Mouse (Mus musculus): Measurements from ENCODE around the gene Usp47. TPM values are rescaled to one million over a fixed set of nuclear protein-coding genes. Genes with fewer than 3 reads are reported as not detected.

Gene Usp47
- polyA plus RNA-seq, 1 experiment from 2014 or later, result 110 TPM

- no peak for ATAC-seq (ENCODE audit: low FRiP score)
- Histone ChIP-seq H3K36me3 (no peaks in the 10 kb centered on the region), H3K4me3 (no peak overlapping the region), H3K4me2 (replicated peaks) (no peak overlapping the region), H3K27me3 (no peaks in the 10 kb centered on the region), H3K4me1 (peaks cover 7% of the 10 kb centered on the region; the same call in 1 of the 2 replicates), H3K9me3 (replicated peaks) (no peaks in the 10 kb centered on the region), H3K27ac (no peak overlapping the region), H3K9ac (no peak overlapping the region)
- 67% methylated on average over 4 of the region's 4 CpGs for WGBS
These were observed 105.5 kb downstream of the Usp47 start for GRCm38 (mm10) chr7:112128810-112129209.

DNA sequence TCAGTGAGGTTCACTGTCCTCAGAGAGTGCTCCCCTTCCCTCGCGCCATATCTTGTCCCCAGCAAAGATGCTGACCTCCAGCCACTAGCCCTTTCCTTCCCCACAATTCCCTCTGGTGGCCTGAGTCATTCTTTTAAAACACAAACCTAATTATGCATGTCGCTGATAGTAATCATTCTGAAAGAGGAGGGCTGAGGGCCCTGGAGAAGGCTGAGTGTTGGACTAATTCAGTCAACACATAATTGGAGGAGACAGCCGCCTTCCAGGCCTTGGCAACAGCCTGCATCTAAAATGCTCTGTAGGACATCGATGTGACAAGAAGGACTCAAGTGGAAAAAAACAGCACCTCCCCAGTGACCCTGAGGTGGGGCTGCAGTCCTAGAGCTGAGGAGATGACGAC, 106.5 kb downstream of the Usp47 start:
- ATAC-seq (ENCODE audit: low FRiP score), result no peak
- Histone ChIP-seq H3K36me3 (no peaks in the 10 kb centered on the region), H3K27ac (no peak overlapping the region), H3K9me3 (replicated peaks) (no peaks in the 10 kb centered on the region), H3K27me3 (no peaks in the 10 kb centered on the region), H3K4me2 (replicated peaks) (no peak overlapping the region), H3K4me3 (no peak overlapping the region), H3K9ac (no peak overlapping the region), H3K4me1 (peaks cover 7% of the 10 kb centered on the region; the same call in 1 of the 2 replicates)
- WGBS, result 85% methylated on average over 6 of the region's 6 CpGs

DNA sequence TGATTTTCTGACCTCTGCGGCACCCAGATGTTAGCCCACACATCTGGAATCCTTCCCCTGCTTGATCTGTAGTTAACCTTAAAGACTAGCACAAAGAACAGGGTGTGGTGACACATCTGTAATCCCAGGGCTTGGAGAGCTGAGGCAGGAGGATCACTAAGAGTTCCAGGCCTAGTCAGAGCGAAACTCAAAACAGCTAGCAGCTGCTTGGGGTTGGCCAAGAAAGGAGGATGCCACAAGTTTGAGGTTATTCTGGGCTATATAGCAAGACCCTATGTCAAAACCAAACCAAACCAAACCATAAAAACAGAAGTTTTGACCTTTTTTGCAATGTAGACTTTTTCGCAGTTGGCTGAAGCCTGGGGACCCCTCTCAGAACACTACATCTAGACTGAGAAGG, 107.4 kb downstream of the Usp47 start:
- Histone ChIP-seq H3K9me3 (replicated peaks) (no peaks in the 10 kb centered on the region), H3K9ac (no peak overlapping the region), H3K36me3 (no peaks in the 10 kb centered on the region), H3K4me1 (peaks cover 7% of the 10 kb centered on the region; the same call in 1 of the 2 replicates), H3K27ac (no peak overlapping the region), H3K4me3 (no peak overlapping the region), H3K4me2 (replicated peaks) (no peak overlapping the region), H3K27me3 (no peaks in the 10 kb centered on the region)
- 99% methylated on average over 3 of the region's 3 CpGs for WGBS
- ATAC-seq (ENCODE audit: low FRiP score), result no peak

GRCm38 (mm10) chr7:112132005-112132404, 108.7 kb downstream of the Usp47 start:
- no peak overlapping the region for H3K4me2 ChIP-seq (replicated peaks)
- ATAC-seq (ENCODE audit: low FRiP score), result no peak
- 56% methylated on average over 6 of the region's 6 CpGs for WGBS

GRCm38 (mm10) chr7:112133277-112133676, 110.0 kb downstream of the Usp47 start:
- Histone ChIP-seq H3K36me3 (no peaks in the 10 kb centered on the region), H3K27me3 (no peaks in the 10 kb centered on the region), H3K4me3 (no peak overlapping the region), H3K27ac (no peak overlapping the region), H3K9ac (no peak overlapping the region), H3K4me1 (peaks cover 7% of the 10 kb centered on the region; the same call in 1 of the 2 replicates), H3K4me2 (replicated peaks) (no peak overlapping the region), H3K9me3 (replicated peaks) (no peaks in the 10 kb centered on the region)
- WGBS, result 90% methylated on average over 5 of the region's 5 CpGs
- no peak for ATAC-seq (ENCODE audit: low FRiP score)

More at GRCm38 (mm10) chr7:112132005-112132404, 108.7 kb downstream of the Usp47 start:
- Histone ChIP-seq H3K27me3 (no peaks in the 10 kb centered on the region), H3K36me3 (no peaks in the 10 kb centered on the region), H3K27ac (no peak overlapping the region), H3K9me3 (replicated peaks) (no peaks in the 10 kb centered on the region), H3K4me3 (no peak overlapping the region), H3K9ac (no peak overlapping the region), H3K4me1 (peaks cover 7% of the 10 kb centered on the region; the same call in 1 of the 2 replicates)

DNA sequence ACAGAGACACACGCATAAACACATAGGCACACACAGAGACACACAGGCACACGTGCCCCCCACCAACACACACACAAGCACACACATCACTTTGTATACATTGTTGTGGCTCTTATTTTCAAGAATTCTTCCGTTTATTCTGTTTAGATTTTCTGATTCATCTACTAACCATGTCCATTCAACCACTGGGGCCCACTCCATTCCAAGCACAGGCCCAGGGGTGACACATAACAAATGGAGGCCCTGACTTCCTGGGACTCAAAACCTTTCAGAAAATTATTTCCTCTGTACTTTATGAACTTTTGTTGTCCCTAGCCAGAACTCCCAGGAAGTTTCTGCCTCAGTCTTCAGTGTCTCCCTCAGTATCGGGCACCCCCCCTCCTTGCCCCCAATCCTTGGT, 111.9 kb downstream of the Usp47 start:
- H3K4me2 ChIP-seq (replicated peaks), result no peak overlapping the region
- no peak for ATAC-seq (ENCODE audit: low FRiP score)
- H3K4me1 ChIP-seq, result no peaks in the 10 kb centered on the region
- no peak overlapping the region for H3K27ac ChIP-seq
- H3K9ac ChIP-seq, result no peak overlapping the region
- no peaks in the 10 kb centered on the region for H3K27me3 ChIP-seq
- H3K36me3 ChIP-seq, result no peaks in the 10 kb centered on the region
- 92% methylated on average over 4 of the region's 4 CpGs for WGBS
- no peak overlapping the region for H3K4me3 ChIP-seq
- H3K9me3 ChIP-seq (replicated peaks), result no peaks in the 10 kb centered on the region

- H3K9me3 ChIP-seq (replicated peaks), result no peaks in the 10 kb centered on the region
- 80% methylated on average over 5 of the region's 5 CpGs for WGBS
These were observed 113.2 kb downstream of the Usp47 start for GRCm38 (mm10) chr7:112136537-112136936.

GRCm38 (mm10) chr7:112138168-112138508, 114.8 kb downstream of the Usp47 start:
- 82% methylated on average over 7 of the region's 7 CpGs for WGBS
- Histone ChIP-seq H3K27ac (no peak overlapping the region), H3K4me3 (no peak overlapping the region), H3K9ac (no peak overlapping the region), H3K36me3 (no peaks in the 10 kb centered on the region), H3K4me2 (replicated peaks) (no peak overlapping the region), H3K9me3 (replicated peaks) (no peaks in the 10 kb centered on the region), H3K27me3 (no peaks in the 10 kb centered on the region), H3K4me1 (peaks cover 7% of the 10 kb centered on the region)
- no peak for ATAC-seq (ENCODE audit: low FRiP score)

More at GRCm38 (mm10) chr7:112136537-112136936, 113.2 kb downstream of the Usp47 start:
- Histone ChIP-seq H3K9ac (no peak overlapping the region), H3K4me1 (no peaks in the 10 kb centered on the region), H3K36me3 (no peaks in the 10 kb centered on the region), H3K4me3 (no peak overlapping the region), H3K4me2 (replicated peaks) (no peak overlapping the region), H3K27me3 (no peaks in the 10 kb centered on the region), H3K27ac (no peak overlapping the region)
- no peak for ATAC-seq (ENCODE audit: low FRiP score)

- Histone ChIP-seq H3K4me1 (peaks cover 13% of the 10 kb centered on the region), H3K36me3 (no peaks in the 10 kb centered on the region), H3K27ac (no peak overlapping the region), H3K4me2 (replicated peaks) (no peak overlapping the region), H3K9me3 (replicated peaks) (no peaks in the 10 kb centered on the region), H3K9ac (no peak overlapping the region), H3K4me3 (no peak overlapping the region), H3K27me3 (no peaks in the 10 kb centered on the region)
- 78% methylated on average over 11 of the region's 11 CpGs for WGBS
- ATAC-seq (ENCODE audit: low FRiP score), result no peak
These were observed 115.5 kb downstream of the Usp47 start for GRCm38 (mm10) chr7:112138509-112139405.

DNA sequence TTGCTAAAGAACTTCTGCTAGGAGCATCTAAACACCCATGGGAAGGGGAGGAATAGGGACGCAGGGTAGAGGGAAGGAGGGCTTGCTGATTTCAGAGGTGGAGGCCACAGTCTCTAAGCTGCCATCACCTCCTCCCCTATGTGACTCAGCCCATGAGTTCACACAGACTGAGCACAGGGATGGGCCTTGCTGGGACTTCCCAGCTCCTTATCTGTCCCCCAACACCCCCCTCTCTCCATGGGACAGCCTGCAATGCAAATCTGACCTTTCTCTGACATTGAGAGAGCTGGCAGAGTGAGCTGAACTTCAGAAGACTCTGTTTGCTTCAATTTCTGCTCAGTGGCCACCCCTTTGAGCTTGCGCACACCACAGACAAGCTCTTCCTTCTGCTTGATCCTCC, 117.4 kb downstream of the Usp47 start:
- no peak for ATAC-seq (ENCODE audit: low FRiP score)
- 84% methylated on average over 2 of the region's 2 CpGs for WGBS
- no peak overlapping the region for H3K4me2 ChIP-seq (replicated peaks)
- H3K27ac ChIP-seq, result no peak overlapping the region
- no peaks in the 10 kb centered on the region for H3K9me3 ChIP-seq (replicated peaks)
- H3K27me3 ChIP-seq, result no peaks in the 10 kb centered on the region
- no peak overlapping the region for H3K4me3 ChIP-seq
- H3K4me1 ChIP-seq, result peaks cover 22% of the 10 kb centered on the region
- H3K36me3 ChIP-seq, result no peaks in the 10 kb centered on the region
- no peak overlapping the region for H3K9ac ChIP-seq

DNA sequence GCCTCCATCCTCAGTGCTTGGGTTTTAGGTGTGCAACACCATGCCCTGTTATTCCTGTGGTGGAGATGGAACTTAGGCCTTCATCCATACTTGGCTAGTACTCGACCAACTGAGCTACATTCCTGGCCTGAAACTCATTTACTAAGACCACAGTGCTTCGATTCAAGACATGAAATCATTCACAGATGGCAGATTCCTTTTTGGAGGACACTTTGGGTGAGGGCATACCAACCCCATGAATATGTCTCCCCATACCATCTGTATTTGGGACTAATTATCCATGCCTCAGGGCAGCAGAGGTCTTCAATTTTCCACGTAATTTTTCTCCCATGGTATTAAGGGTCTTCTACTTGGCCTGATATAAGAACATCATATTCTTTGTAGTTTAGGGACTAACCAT, 119.3 kb downstream of the Usp47 start:
- Histone ChIP-seq H3K36me3 (no peaks in the 10 kb centered on the region), H3K4me3 (no peak overlapping the region), H3K27ac (no peak overlapping the region), H3K9me3 (replicated peaks) (no peaks in the 10 kb centered on the region), H3K27me3 (no peaks in the 10 kb centered on the region), H3K9ac (no peak overlapping the region), H3K4me1 (peaks cover 22% of the 10 kb centered on the region), H3K4me2 (replicated peaks) (no peak overlapping the region)
- ATAC-seq (ENCODE audit: low FRiP score), result no peak
- 75% methylated on average over 3 of the region's 3 CpGs for WGBS

DNA sequence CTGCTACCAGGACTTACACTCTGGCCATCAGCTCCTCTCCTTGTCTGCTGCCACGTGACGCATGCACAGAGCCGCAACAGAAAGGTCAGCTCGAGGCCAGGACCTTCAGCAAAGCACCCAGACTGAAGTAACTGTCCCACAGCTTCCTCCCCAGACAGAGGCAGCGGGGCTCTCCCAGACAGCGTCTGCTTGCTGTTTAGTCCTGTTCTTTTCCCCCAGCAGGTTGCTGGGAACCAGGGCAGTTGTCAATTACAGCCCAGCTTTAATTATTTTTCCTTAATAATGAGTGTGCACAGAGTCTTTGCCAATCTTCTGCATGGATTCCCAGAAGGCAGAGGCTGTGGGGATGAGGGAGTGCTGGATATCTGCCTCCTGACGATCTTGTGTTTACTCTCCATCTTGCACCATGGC, 119.8 kb downstream of the Usp47 start:
- ATAC-seq (ENCODE audit: low FRiP score), result no peak
- no peak overlapping the region for H3K9ac ChIP-seq
- H3K4me3 ChIP-seq, result no peak overlapping the region
- 38% methylated on average over 7 of the region's 7 CpGs for WGBS
- H3K4me1 ChIP-seq, result peaks cover 22% of the 10 kb centered on the region
- H3K36me3 ChIP-seq, result no peaks in the 10 kb centered on the region
- no peak overlapping the region for H3K27ac ChIP-seq
- H3K4me2 ChIP-seq (replicated peaks), result no peak overlapping the region
- no peaks in the 10 kb centered on the region for H3K9me3 ChIP-seq (replicated peaks)
- H3K27me3 ChIP-seq, result no peaks in the 10 kb centered on the region

DNA sequence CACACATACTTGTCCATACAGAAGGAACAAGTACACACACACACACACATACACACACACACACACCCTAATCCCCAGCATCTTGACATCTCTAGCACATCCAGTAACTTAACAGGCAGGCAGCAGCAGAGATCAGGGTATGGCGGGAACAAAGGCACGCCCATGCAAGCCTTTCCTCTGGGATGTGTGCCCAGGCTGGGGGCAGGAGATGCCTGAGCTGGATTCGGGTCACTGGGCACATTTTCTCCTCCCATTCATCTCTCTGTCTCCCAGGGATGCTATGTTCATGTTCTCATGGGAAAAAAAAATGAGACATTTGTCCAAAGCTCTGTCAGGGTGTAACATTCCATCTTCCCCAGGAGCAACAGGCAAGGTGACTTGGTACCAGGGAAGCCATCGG, 120.7 kb downstream of the Usp47 start:
- WGBS, result 51% methylated on average over 4 of the region's 4 CpGs
- no peak; the same call in 1 of the 2 replicates for ATAC-seq (ENCODE audit: low FRiP score)

More for the DNA sequence above, 120.7 kb downstream of the Usp47 start:
- Histone ChIP-seq H3K36me3 (no peaks in the 10 kb centered on the region), H3K4me3 (no peak overlapping the region), H3K27ac (peak overlapping the region; percentile 48; the same call in 1 of the 2 replicates), H3K4me2 (replicated peaks) (no peak overlapping the region), H3K9me3 (replicated peaks) (no peaks in the 10 kb centered on the region), H3K4me1 (peaks cover 22% of the 10 kb centered on the region), H3K27me3 (no peaks in the 10 kb centered on the region), H3K9ac (no peak overlapping the region)
